Mouse (Mus musculus) intestine, embryonic 14.5 days (tissue): ENCODE results near the gene Efnb3. TPM values are rescaled to one million over a fixed set of nuclear protein-coding genes. Genes with fewer than 3 reads are reported as not detected.
"Not testable (repeated sequence)": the region's sequence is repeated elsewhere in the genome, so short reads cannot be mapped to it uniquely, and the experiment has no call there.

Source experiments
- ATAC-seq: fragments of 200-750 bp; cut with Nextera tagmentation; replicated peaks from 2 replicates; pipeline ENCODE4 v1.8.0; 2017; ENCODE audit warnings: low read depth, moderate number of reproducible peaks, moderate TSS enrichment, moderate library complexity; ENCODE audit not compliant: low FRiP score, low TSS enrichment
- DNase-seq: peaks from one replicate; pipeline ENCODE4 v3.0.0-alpha.2; 2018; ENCODE audit warnings: low spot score
- H3K27ac ChIP-seq: fragments of 300-500 bp; sonication (generic); 2 replicates; pipeline ENCODE4 v1.5.1; 2014; ENCODE audit warnings: low read depth, mild to moderate bottlenecking, control low read depth
- H3K27me3 ChIP-seq: fragments of 300-500 bp; sonication (generic); replicated peaks from 2 replicates; pipeline ENCODE4 v1.6.1; 2014; ENCODE audit warnings: low read length, control low read depth; ENCODE audit not compliant: control insufficient read depth, insufficient read depth
- H3K36me3 ChIP-seq: fragments of 300-500 bp; sonication (generic); 2 replicates; pipeline ENCODE4 v1.6.1; 2014; ENCODE audit warnings: low read length, control low read depth; ENCODE audit not compliant: control insufficient read depth, insufficient read depth
- H3K4me1 ChIP-seq: fragments of 300-500 bp; sonication (generic); replicated peaks from 2 replicates; pipeline ENCODE4 v1.6.1; 2014; ENCODE audit warnings: low read length, control low read depth, mixed read lengths; ENCODE audit not compliant: control insufficient read depth, insufficient read depth
- H3K4me2 ChIP-seq: fragments of 300-500 bp; sonication (generic); 2 replicates; pipeline ENCODE4 v1.6.1; 2014; ENCODE audit warnings: low read length
- H3K4me3 ChIP-seq: fragments of 300-500 bp; sonication (generic); 2 replicates; pipeline ENCODE4 v1.5.1; 2014; ENCODE audit warnings: low read depth, low read length, control low read depth, mixed read lengths
- H3K9ac ChIP-seq: fragments of 300-500 bp; sonication (generic); 2 replicates; pipeline ENCODE4 v1.6.1; 2014; ENCODE audit warnings: mild to moderate bottlenecking, low read length
- H3K9me3 ChIP-seq: fragments of 300-500 bp; sonication (generic); 2 replicates; pipeline ENCODE4 v1.6.1; 2016; ENCODE audit warnings: low read length, control low read depth; ENCODE audit not compliant: control insufficient read depth
- WGBS: fragments of 180-500 bp; shearing (Covaris S2); extraction: QIAGEN DNeasy Blood & Tissue Kit; methylation state at CpG from one replicate; pipeline ENCODE4 v1.1.7; 2014; 5-methylcytosine and 5-hydroxymethylcytosine counted together
- polyA plus RNA-seq: library from polyadenylated mRNA; unstranded; fragments of >200 nt; fragmentation: Nextera tagmentation; extraction: Ambion mirVana; gene quantifications from 2 replicates; pipeline ENCODE4 v1.2.1, GENCODE M21; 2014

The Efnb3 gene
- polyA plus RNA-seq, 1 experiment from 2014 or later, result 4.9 TPM

DNA sequence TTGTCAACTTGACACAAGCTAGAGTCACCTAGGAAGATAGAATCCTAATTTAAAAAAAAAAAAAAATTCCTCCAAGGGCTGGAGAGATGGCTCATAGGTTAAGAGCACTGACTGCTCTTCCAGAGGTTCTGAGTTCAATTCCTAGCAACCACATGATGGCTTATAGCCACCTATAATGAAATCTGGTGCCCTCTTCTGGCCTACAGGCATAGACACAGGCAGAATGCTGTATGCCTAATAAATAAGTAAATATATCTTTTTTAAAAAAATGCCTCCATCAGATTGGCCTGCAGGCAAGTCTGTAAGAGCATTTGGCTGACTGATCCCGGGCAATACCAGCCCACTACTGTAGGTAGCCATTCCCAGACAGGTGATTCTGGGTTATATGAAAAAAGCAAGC, 25.0 kb downstream of the Efnb3 start:
- H3K9me3 ChIP-seq, result no peaks in the 10 kb centered on the region
- H3K4me3 ChIP-seq, result no peak overlapping the region
- WGBS, result 72% methylated on average over 1 of the region's 1 CpGs
- no peaks in the 10 kb centered on the region for H3K27me3 ChIP-seq
- no peaks in the 10 kb centered on the region for H3K4me1 ChIP-seq
- no peaks in the 10 kb centered on the region for H3K36me3 ChIP-seq
- no peak overlapping the region for H3K4me2 ChIP-seq
- DNase-seq (no peak), ATAC-seq (no peak)
- no peak overlapping the region for H3K9ac ChIP-seq
- no peak overlapping the region for H3K27ac ChIP-seq

GRCm38 (mm10) chr11:69532480-69533150, 27.4 kb downstream of the Efnb3 start:
- H3K36me3 ChIP-seq, result no peaks in the 10 kb centered on the region
- DNase-seq, result no peak
- H3K9ac ChIP-seq, result no peak overlapping the region
- H3K9me3 ChIP-seq, result no peaks in the 10 kb centered on the region
- no peak overlapping the region for H3K4me2 ChIP-seq
- WGBS, result 68% methylated on average over 7 of the region's 7 CpGs
- H3K4me1 ChIP-seq, result peaks cover 2% of the 10 kb centered on the region; the same call in 1 of the 2 replicates
- ATAC-seq, result no peak
- no peak overlapping the region for H3K27ac ChIP-seq
- H3K27me3 ChIP-seq, result no peaks in the 10 kb centered on the region
- H3K4me3 ChIP-seq, result no peak overlapping the region

DNA sequence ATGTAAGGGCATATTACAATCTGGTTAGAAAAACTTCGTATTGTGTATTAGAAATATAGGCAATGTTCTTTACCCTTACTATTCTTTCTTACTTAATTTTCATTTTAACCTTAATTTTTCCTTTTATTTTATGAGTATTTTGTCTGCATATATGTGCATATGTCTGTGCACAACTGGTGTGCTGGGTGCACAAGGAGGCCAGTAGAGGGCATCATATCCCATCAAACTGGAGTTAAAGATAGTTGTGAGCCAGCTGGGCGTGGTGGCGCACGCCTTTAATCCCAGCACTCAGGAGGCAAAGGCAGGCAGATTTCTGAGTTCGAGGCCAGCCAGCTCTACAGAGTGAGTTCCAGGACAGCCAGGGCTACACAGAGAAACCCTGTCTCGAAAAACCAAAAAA, 29.2 kb downstream of the Efnb3 start:
- not testable (repeated sequence) for H3K36me3 ChIP-seq, H3K9me3 ChIP-seq, H3K4me3 ChIP-seq, H3K9ac ChIP-seq, H3K27ac ChIP-seq, DNase-seq, H3K4me2 ChIP-seq, H3K27me3 ChIP-seq, H3K4me1 ChIP-seq, ATAC-seq
- WGBS, result 90% methylated on average over 6 of the region's 6 CpGs

GRCm38 (mm10) chr11:69530281-69530680, 29.7 kb downstream of the Efnb3 start:
- ATAC-seq, DNase-seq, H3K4me3 ChIP-seq, H3K4me2 ChIP-seq, H3K27ac ChIP-seq, H3K4me1 ChIP-seq, H3K9me3 ChIP-seq, H3K27me3 ChIP-seq, H3K9ac ChIP-seq, H3K36me3 ChIP-seq: not testable (repeated sequence)
- WGBS, result 91% methylated on average over 3 of the region's 3 CpGs

GRCm38 (mm10) chr11:69528031-69528390, 32.0 kb downstream of the Efnb3 start:
- no peak overlapping the region for H3K4me2 ChIP-seq
- no peak overlapping the region for H3K9ac ChIP-seq
- H3K9me3 ChIP-seq, result no peaks in the 10 kb centered on the region
- H3K4me1 ChIP-seq, result peaks cover 8% of the 10 kb centered on the region; the same call in 1 of the 2 replicates
- no peaks in the 10 kb centered on the region for H3K27me3 ChIP-seq
- H3K36me3 ChIP-seq, result no peaks in the 10 kb centered on the region
- WGBS, result 81% methylated on average over 4 of the region's 4 CpGs
- ATAC-seq (no peak), DNase-seq (no peak)
- no peak overlapping the region for H3K27ac ChIP-seq
- no peak overlapping the region for H3K4me3 ChIP-seq

GRCm38 (mm10) chr11:69527098-69528030, 32.6 kb downstream of the Efnb3 start:
- H3K9ac ChIP-seq, result peak overlapping the region; percentile 41
- WGBS, result 16% methylated on average over 30 of the region's 30 CpGs
- no peaks in the 10 kb centered on the region for H3K27me3 ChIP-seq
- H3K4me2 ChIP-seq, result peak overlapping the region; percentile 53
- peak overlapping the region; percentile 17 for H3K4me3 ChIP-seq
- no peak for ATAC-seq
- H3K36me3 ChIP-seq, result no peaks in the 10 kb centered on the region
- no peak overlapping the region for H3K27ac ChIP-seq
- peaks cover 8% of the 10 kb centered on the region; the same call in 1 of the 2 replicates for H3K4me1 ChIP-seq
- H3K9me3 ChIP-seq, result no peaks in the 10 kb centered on the region
- peak; percentile 76 for DNase-seq

DNA sequence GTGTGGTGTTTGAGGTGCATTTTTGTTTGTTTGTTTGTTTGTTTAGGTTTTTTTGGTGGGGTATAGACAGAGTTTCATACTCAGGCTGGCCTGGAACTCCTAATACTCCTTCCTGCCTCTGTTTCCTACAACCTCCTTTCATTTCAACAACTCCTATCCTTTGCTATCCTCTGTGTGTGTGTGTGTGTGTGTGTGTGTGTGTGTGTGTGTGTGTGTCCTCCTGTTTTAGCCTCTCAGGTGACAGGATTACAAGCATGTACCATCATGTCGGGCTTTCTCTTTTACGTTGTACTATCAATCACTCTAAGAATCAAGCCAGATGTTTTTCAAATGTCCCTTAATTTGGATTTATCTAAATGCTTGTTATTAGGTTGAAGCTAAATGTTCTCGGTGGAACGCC, 33.4 kb downstream of the Efnb3 start:
- H3K9me3 ChIP-seq, result no peaks in the 10 kb centered on the region
- peaks cover 8% of the 10 kb centered on the region; the same call in 1 of the 2 replicates for H3K4me1 ChIP-seq
- ATAC-seq, result no peak
- no peak overlapping the region for H3K27ac ChIP-seq
- H3K4me2 ChIP-seq, result peak overlapping the region; percentile 53
- DNase-seq, result no peak
- WGBS, result 41% methylated on average over 4 of the region's 4 CpGs
- 0 out of 2 replicates have a peak overlapping the region, but pooled peaks have one; percentile 41 for H3K9ac ChIP-seq
- no peaks in the 10 kb centered on the region for H3K36me3 ChIP-seq
- 0 out of 2 replicates have a peak overlapping the region, but pooled peaks have one; percentile 17 for H3K4me3 ChIP-seq
- no peaks in the 10 kb centered on the region for H3K27me3 ChIP-seq

DNA sequence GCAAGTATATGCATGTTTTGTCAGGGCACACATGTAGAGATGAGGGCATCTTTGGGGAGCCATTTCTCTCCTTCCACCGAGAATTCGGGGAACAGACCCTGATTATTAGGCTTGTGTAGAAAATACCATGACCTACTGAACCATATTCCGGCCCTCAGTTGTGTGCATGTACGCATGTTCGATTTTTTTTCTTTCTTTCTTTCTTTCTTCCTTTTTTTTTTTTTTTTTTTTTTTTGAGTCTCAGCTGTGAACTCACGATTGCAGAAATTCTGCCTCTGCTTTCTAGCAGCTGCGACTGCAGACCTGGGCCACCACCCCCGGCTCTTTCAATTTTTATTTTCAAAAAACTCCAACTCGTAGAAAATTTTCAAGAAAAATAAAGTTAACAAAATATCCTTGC, 34.3 kb downstream of the Efnb3 start:
- Histone ChIP-seq H3K9me3 (no peaks in the 10 kb centered on the region), H3K4me3 (no peak overlapping the region), H3K4me2 (no peak overlapping the region), H3K4me1 (peaks cover 8% of the 10 kb centered on the region; the same call in 1 of the 2 replicates), H3K36me3 (no peaks in the 10 kb centered on the region), H3K9ac (no peak overlapping the region), H3K27ac (no peak overlapping the region), H3K27me3 (no peaks in the 10 kb centered on the region)
- WGBS, result 86% methylated on average over 9 of the region's 9 CpGs
- DNase-seq, result no peak
- ATAC-seq, result no peak
